Mouse (Mus musculus): Measurements from ENCODE around the gene Arhgap25. TPM values are rescaled to one million over a fixed set of nuclear protein-coding genes. Genes with fewer than 3 reads are reported as not detected.

The Arhgap25 gene
- polyA plus RNA-seq, 1 experiment from 2014 or later = 5.7 TPM

GRCm38 (mm10) chr6:87502411-87502810, 30.6 kb downstream of the Arhgap25 start:
- WGBS = 72% methylated on average over 6 of the region's 6 CpGs
- H3K4me1 ChIP-seq = peaks cover 16% of the 10 kb centered on the region
- H3K36me3 ChIP-seq = no peaks in the 10 kb centered on the region
- H3K4me3 ChIP-seq = no peak overlapping the region
- H3K27ac ChIP-seq = no peak overlapping the region
- no peak for ATAC-seq (ENCODE audit: insufficient number of reproducible peaks, insufficient read depth, low FRiP score, low TSS enrichment, low read depth)
- no peak overlapping the region for H3K4me2 ChIP-seq
- no peaks in the 10 kb centered on the region for H3K9me3 ChIP-seq
- no peaks in the 10 kb centered on the region for H3K27me3 ChIP-seq
- no peak overlapping the region for H3K9ac ChIP-seq

- H3K9me3 ChIP-seq = no peaks in the 10 kb centered on the region
- no peaks in the 10 kb centered on the region for H3K36me3 ChIP-seq
- no peak overlapping the region for H3K9ac ChIP-seq
- no peak overlapping the region for H3K4me2 ChIP-seq
- ATAC-seq (ENCODE audit: insufficient number of reproducible peaks, insufficient read depth, low FRiP score, low TSS enrichment, low read depth) = no peak
- H3K27ac ChIP-seq = no peak overlapping the region
- WGBS = 84% methylated on average over 7 of the region's 7 CpGs
- H3K4me1 ChIP-seq = peaks cover 16% of the 10 kb centered on the region
- no peaks in the 10 kb centered on the region for H3K27me3 ChIP-seq
- no peak overlapping the region for H3K4me3 ChIP-seq
Observed at GRCm38 (mm10) chr6:87500696-87501095, 32.4 kb downstream of the Arhgap25 start.

GRCm38 (mm10) chr6:87499791-87500190, 33.3 kb downstream of the Arhgap25 start:
- H3K9ac ChIP-seq = no peak overlapping the region
- no peak overlapping the region for H3K4me2 ChIP-seq
- H3K36me3 ChIP-seq = no peaks in the 10 kb centered on the region
- peaks cover 16% of the 10 kb centered on the region for H3K4me1 ChIP-seq
- H3K27ac ChIP-seq = no peak overlapping the region
- no peaks in the 10 kb centered on the region for H3K9me3 ChIP-seq
- WGBS = 29% methylated on average over 6 of the region's 6 CpGs
- no peaks in the 10 kb centered on the region for H3K27me3 ChIP-seq
- H3K4me3 ChIP-seq = no peak overlapping the region
- no peak for ATAC-seq (ENCODE audit: insufficient number of reproducible peaks, insufficient read depth, low FRiP score, low TSS enrichment, low read depth)

DNA sequence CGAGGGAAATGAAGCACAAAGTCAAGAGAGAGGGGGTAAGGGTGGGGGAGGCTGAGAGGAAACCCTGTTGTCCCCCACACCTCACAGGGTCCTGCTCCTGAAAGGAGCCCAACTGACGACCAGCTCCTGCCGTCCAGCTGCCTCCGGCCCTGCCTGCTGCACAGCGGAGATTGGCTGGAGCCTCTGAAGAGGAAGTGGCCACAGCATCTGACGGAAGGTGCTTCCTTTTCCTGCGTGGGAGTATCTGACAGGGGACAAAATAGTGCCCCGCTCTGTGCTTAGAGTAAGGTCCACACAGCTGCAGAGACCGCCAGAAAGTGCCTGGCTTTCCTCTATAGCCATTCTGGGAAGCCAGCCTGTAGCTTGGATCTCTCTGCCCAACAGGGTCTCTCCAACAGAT, 36.9 kb downstream of the Arhgap25 start:
- 75% methylated on average over 9 of the region's 9 CpGs for WGBS
- Histone ChIP-seq H3K27ac (no peak overlapping the region), H3K27me3 (no peaks in the 10 kb centered on the region), H3K9me3 (no peaks in the 10 kb centered on the region), H3K9ac (no peak overlapping the region), H3K4me3 (no peak overlapping the region), H3K36me3 (no peaks in the 10 kb centered on the region), H3K4me2 (0 out of 2 replicates have a peak overlapping the region, but pooled peaks have one; percentile 2), H3K4me1 (peaks cover 16% of the 10 kb centered on the region)
- no peak for ATAC-seq (ENCODE audit: insufficient number of reproducible peaks, insufficient read depth, low FRiP score, low TSS enrichment, low read depth)

GRCm38 (mm10) chr6:87494339-87494738, 38.7 kb downstream of the Arhgap25 start:
- Histone ChIP-seq H3K4me3 (no peak overlapping the region), H3K9me3 (no peaks in the 10 kb centered on the region), H3K27me3 (no peaks in the 10 kb centered on the region), H3K36me3 (no peaks in the 10 kb centered on the region), H3K4me2 (peak overlapping the region; percentile 18; the same call in 1 of the 2 replicates), H3K4me1 (0 out of 2 replicates have a peak, but pooled peaks cover under 1% of the 10 kb centered on the region), H3K27ac (no peak overlapping the region), H3K9ac (no peak overlapping the region)
- WGBS = 58% methylated on average over 9 of the region's 9 CpGs
- no peak for ATAC-seq (ENCODE audit: insufficient number of reproducible peaks, insufficient read depth, low FRiP score, low TSS enrichment, low read depth)

- Histone ChIP-seq H3K9me3 (no peaks in the 10 kb centered on the region), H3K27me3 (no peaks in the 10 kb centered on the region), H3K4me3 (no peak overlapping the region), H3K27ac (no peak overlapping the region), H3K36me3 (no peaks in the 10 kb centered on the region), H3K9ac (no peak overlapping the region), H3K4me1 (0 out of 2 replicates have a peak, but pooled peaks cover 3% of the 10 kb centered on the region), H3K4me2 (no peak overlapping the region)
- ATAC-seq (ENCODE audit: insufficient number of reproducible peaks, insufficient read depth, low FRiP score, low TSS enrichment, low read depth) = no peak
- WGBS = 64% methylated on average over 6 of the region's 6 CpGs
Observed at GRCm38 (mm10) chr6:87487657-87488426, 45.2 kb downstream of the Arhgap25 start.

DNA sequence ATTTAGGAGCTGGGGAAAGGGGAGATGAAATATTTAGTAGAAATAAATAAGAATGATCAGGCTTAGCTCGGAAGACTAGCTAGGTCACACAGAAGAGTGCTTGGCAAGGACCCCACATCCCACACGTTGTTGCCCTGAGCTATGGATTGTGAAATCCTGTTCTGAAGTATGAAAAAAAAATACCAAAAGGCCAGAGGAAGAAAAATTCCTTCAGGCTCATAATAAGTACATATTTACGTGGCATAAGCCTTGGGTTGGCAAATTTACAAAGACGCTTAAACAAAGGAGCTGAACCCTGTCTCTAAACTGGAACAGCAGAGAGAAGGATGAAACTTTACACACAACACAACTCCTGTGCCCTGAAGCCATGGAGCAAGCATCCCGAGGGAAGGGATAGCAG, 48.3 kb downstream of the Arhgap25 start:
- no peak for ATAC-seq (ENCODE audit: insufficient number of reproducible peaks, insufficient read depth, low FRiP score, low TSS enrichment, low read depth)
- Histone ChIP-seq H3K9ac (no peak overlapping the region), H3K27ac (peak overlapping the region; percentile 48; the same call in 1 of the 2 replicates), H3K9me3 (no peaks in the 10 kb centered on the region), H3K4me3 (no peak overlapping the region), H3K36me3 (no peaks in the 10 kb centered on the region), H3K27me3 (no peaks in the 10 kb centered on the region), H3K4me2 (no peak overlapping the region), H3K4me1 (peaks cover 4% of the 10 kb centered on the region; the same call in 1 of the 2 replicates)
- WGBS = 58% methylated on average over 5 of the region's 5 CpGs

GRCm38 (mm10) chr6:87483900-87484289, 49.2 kb downstream of the Arhgap25 start:
- no peak overlapping the region for H3K4me2 ChIP-seq
- H3K4me1 ChIP-seq = peaks cover 9% of the 10 kb centered on the region; the same call in 1 of the 2 replicates
- H3K4me3 ChIP-seq = no peak overlapping the region
- no peaks in the 10 kb centered on the region for H3K9me3 ChIP-seq
- ATAC-seq (ENCODE audit: insufficient number of reproducible peaks, insufficient read depth, low FRiP score, low TSS enrichment, low read depth) = no peak
- H3K27me3 ChIP-seq = no peaks in the 10 kb centered on the region
- peak overlapping the region; percentile 71; the same call in 1 of the 2 replicates for H3K27ac ChIP-seq
- no peak overlapping the region for H3K9ac ChIP-seq
- 56% methylated on average over 3 of the region's 3 CpGs for WGBS
- H3K36me3 ChIP-seq = no peaks in the 10 kb centered on the region

DNA sequence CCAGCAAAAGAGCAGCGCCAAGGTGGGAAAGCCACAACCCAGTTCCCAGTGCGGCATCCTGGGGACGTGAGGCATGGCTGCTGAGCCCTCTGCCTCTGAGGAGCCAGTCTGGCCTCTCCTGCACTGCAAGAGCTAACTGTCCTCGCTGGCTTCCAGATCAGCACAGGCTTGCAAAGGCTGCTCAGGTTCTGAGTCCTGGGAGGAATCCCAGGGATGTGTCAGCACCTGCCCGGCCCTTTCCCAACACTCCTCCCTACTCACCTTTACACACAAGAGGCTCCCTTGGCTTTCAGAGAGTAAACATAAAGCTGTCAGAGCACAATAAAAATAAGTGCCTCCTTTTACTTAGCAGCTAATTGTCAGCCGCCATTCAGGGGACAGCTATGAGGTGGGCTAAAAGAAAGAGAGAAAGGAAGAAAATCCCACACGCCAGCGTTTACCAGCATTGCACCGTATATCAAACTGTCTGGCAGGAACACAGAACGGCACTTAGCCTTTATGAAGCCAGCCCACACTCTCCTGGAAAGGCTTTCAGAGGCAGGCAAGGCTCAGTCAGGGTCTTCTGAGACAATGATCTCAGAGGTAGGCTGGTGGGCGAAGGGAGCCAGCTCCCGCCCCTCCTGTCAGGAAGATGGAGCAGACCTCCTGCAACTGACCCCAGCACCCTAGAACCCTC, 49.7 kb downstream of the Arhgap25 start:
- 60% methylated on average over 12 of the region's 12 CpGs for WGBS
- peak overlapping the region; percentile 27; the same call in 1 of the 2 replicates for H3K4me2 ChIP-seq

DNA sequence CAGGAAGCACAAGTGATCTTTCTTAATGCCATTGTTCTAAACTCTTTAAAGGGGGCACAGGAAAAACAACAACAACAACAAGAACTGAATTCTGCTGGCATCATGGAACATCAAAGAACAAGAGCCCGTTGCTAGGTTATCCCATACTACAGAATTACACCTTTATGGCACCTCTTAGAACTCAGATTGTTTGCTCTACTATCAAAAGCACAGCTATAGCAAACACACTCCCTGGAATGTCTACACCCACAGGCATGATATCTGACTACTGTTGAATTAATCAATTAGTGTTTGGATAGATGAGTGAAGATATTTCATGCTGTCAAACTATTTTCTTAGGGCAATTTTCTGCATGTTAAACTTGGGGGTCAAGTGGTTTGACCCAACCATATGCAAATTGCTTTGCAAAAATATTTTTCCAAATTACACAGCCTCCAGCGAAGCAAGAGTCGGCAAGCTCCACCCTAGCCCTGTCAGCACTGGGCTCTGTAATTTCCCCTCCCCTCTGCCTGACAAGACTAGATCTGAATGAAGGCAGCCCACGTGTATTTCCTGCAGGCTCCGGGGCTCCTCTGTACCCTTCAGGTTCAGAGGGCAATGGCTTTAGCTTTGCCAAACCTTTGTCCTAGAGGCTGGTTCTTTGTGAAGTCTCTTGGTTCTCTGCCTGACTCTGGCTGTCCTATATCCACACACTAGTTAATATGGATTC, 53.6 kb downstream of the Arhgap25 start:
- 24% methylated on average over 5 of the region's 5 CpGs for WGBS
- no peaks in the 10 kb centered on the region for H3K27me3 ChIP-seq
- no peaks in the 10 kb centered on the region for H3K36me3 ChIP-seq
- H3K4me2 ChIP-seq = no peak overlapping the region
- H3K9me3 ChIP-seq = no peaks in the 10 kb centered on the region
- H3K4me1 ChIP-seq = peaks cover 9% of the 10 kb centered on the region; the same call in 1 of the 2 replicates
- no peak overlapping the region for H3K27ac ChIP-seq
- H3K4me3 ChIP-seq = no peak overlapping the region
- H3K9ac ChIP-seq = no peak overlapping the region
- no peak for ATAC-seq (ENCODE audit: insufficient number of reproducible peaks, insufficient read depth, low FRiP score, low TSS enrichment, low read depth)

More for the DNA sequence above, 49.7 kb downstream of the Arhgap25 start:
- Histone ChIP-seq H3K27me3 (no peaks in the 10 kb centered on the region), H3K27ac (peak overlapping the region; percentile 71; the same call in 1 of the 2 replicates), H3K4me1 (peaks cover 9% of the 10 kb centered on the region; the same call in 1 of the 2 replicates), H3K9me3 (no peaks in the 10 kb centered on the region), H3K36me3 (no peaks in the 10 kb centered on the region), H3K4me3 (peak overlapping the region; percentile 17), H3K9ac (no peak overlapping the region)
- ATAC-seq (ENCODE audit: insufficient number of reproducible peaks, insufficient read depth, low FRiP score, low TSS enrichment, low read depth) = no peak

- Histone ChIP-seq H3K4me3 (no peak overlapping the region), H3K27me3 (no peaks in the 10 kb centered on the region), H3K4me1 (peaks cover 6% of the 10 kb centered on the region; the same call in 1 of the 2 replicates), H3K36me3 (no peaks in the 10 kb centered on the region), H3K4me2 (no peak overlapping the region), H3K27ac (no peak overlapping the region), H3K9ac (no peak overlapping the region), H3K9me3 (no peaks in the 10 kb centered on the region)
- no peak for ATAC-seq (ENCODE audit: insufficient number of reproducible peaks, insufficient read depth, low FRiP score, low TSS enrichment, low read depth)
- 44% methylated on average over 4 of the region's 4 CpGs for WGBS
Observed at GRCm38 (mm10) chr6:87478847-87479246, 54.2 kb downstream of the Arhgap25 start.

Measured in embryonic facial prominence, embryonic 13.5 days (tissue).